Mouse (Mus musculus): Measurements from ENCODE around the gene Ezr.
"Not testable (repeated sequence)": the region's sequence is repeated elsewhere in the genome, so short reads cannot be mapped to it uniquely, and the experiment has no call there.

Ezr gene

GRCm38 (mm10) chr17:6743039-6743575 lies 39.5 kb downstream of the Ezr start:
- DNase-seq (ENCODE audit: low spot score in 2 of 2) = no peak

- DNase-seq (ENCODE audit: low spot score in 2 of 2) = no peak
Measured at GRCm38 (mm10) chr17:6742083-6743038, 40.2 kb downstream of the Ezr start.

GRCm38 (mm10) chr17:6741271-6741670 lies 41.3 kb downstream of the Ezr start:
- no peak for DNase-seq (ENCODE audit: low spot score in 2 of 2)

- DNase-seq (ENCODE audit: low spot score in 2 of 2) = no peak
Measured at GRCm38 (mm10) chr17:6740331-6741170, 42.0 kb downstream of the Ezr start.

- DNase-seq (ENCODE audit: low spot score in 2 of 2) = no peak
Measured at GRCm38 (mm10) chr17:6739756-6740155, 42.8 kb downstream of the Ezr start.

- no peak for DNase-seq (ENCODE audit: low spot score in 2 of 2)
Measured at GRCm38 (mm10) chr17:6739266-6739665, 43.3 kb downstream of the Ezr start.

GRCm38 (mm10) chr17:6738836-6739235 lies 43.7 kb downstream of the Ezr start:
- no peak for DNase-seq (ENCODE audit: low spot score in 2 of 2)

- no peak for DNase-seq (ENCODE audit: low spot score in 2 of 2)
Measured at GRCm38 (mm10) chr17:6737273-6737997, 45.1 kb downstream of the Ezr start.

GRCm38 (mm10) chr17:6736306-6737272 lies 46.0 kb downstream of the Ezr start:
- no peak for DNase-seq (ENCODE audit: low spot score in 2 of 2)

GRCm38 (mm10) chr17:6734746-6735441 lies 47.7 kb downstream of the Ezr start:
- no peak for DNase-seq (ENCODE audit: low spot score in 2 of 2)

- no peak for DNase-seq (ENCODE audit: low spot score in 2 of 2)
Measured at GRCm38 (mm10) chr17:6733322-6733875, 49.2 kb downstream of the Ezr start.

GRCm38 (mm10) chr17:6732665-6733064 lies 49.9 kb downstream of the Ezr start:
- DNase-seq (ENCODE audit: low spot score in 2 of 2) = no peak

GRCm38 (mm10) chr17:6731634-6732033 lies 51.0 kb downstream of the Ezr start:
- no peak for DNase-seq (ENCODE audit: low spot score in 2 of 2)

- DNase-seq (ENCODE audit: low spot score in 2 of 2) = no peak
Measured at GRCm38 (mm10) chr17:6731132-6731531, 51.5 kb downstream of the Ezr start.

GRCm38 (mm10) chr17:6729244-6729742 lies 53.3 kb downstream of the Ezr start:
- DNase-seq (ENCODE audit: low spot score in 2 of 2) = no peak

- DNase-seq (ENCODE audit: low spot score in 2 of 2) = no peak
Measured at GRCm38 (mm10) chr17:6727996-6728610, 54.5 kb downstream of the Ezr start.

GRCm38 (mm10) chr17:6713944-6714343 lies 68.6 kb downstream of the Ezr start:
- DNase-seq (ENCODE audit: low spot score in 2 of 2) = not testable (repeated sequence)

- DNase-seq (ENCODE audit: low spot score in 2 of 2) = not testable (repeated sequence)
Measured at GRCm38 (mm10) chr17:6713483-6713882, 69.1 kb downstream of the Ezr start.

GRCm38 (mm10) chr17:6708194-6708593 lies 74.4 kb downstream of the Ezr start:
- DNase-seq (ENCODE audit: low spot score in 2 of 2) = not testable (repeated sequence)

All from right cerebral cortex, postnatal 36 days (tissue).